Mouse (Mus musculus) olfactory bulb, adult 2 months (tissue): ENCODE data around the gene Bace1.

Experiments used
- CTCF ChIP-seq: fragments of 200-500 bp; IDR thresholded peaks from 2 replicates; pipeline ENCODE4 v1.5.1; 2012; ENCODE audit warnings: low read depth, mild to moderate bottlenecking, low read length, moderate library complexity; ENCODE audit not compliant: insufficient read depth
- POLR2A ChIP-seq: fragments of 200-500 bp; IDR thresholded peaks from 2 replicates; pipeline ENCODE4 v1.6.1; 2012; ENCODE audit warnings: mild to moderate bottlenecking, low read depth, low read length, moderate library complexity; ENCODE audit not compliant: insufficient read depth

DNA sequence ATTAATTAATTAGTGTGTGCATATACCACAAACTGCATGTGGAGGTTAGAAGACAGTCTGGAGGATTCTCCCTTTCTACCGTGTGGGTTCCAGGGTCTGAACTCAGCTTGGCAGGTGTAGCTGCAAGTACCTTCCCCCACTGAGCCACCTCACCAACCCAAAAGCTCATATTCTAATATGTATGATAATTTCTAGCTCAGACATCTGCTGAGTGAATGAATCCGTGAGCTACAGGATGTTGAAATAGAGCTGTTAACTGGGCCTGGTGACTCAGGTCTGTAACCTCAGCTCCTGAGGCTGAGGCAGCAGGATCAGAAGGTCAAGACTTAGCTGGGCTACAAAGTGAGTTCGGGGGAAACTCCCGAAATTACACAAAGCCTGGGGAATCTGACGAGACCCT, 4.6 kb downstream of the Bace1 start:
- no peak for TF ChIP-seq CTCF
- no peak for TF ChIP-seq POLR2A
